Mouse (Mus musculus) heart, embryonic 13.5 days (tissue): ENCODE data around the gene Morc4. TPM values are rescaled to one million over a fixed set of nuclear protein-coding genes. Genes with fewer than 3 reads are reported as not detected.

Experiments used
- ATAC-seq: fragments of 200-750 bp; cut with Nextera tagmentation; 2 replicates; pipeline ENCODE4 v1.8.0; 2017; ENCODE audit warnings: moderate TSS enrichment; ENCODE audit not compliant: insufficient number of reproducible peaks, low FRiP score, low TSS enrichment; ENCODE audit errors: extremely low read depth
- H3K27ac ChIP-seq: fragments of 300-500 bp; sonication (generic); replicated peaks from 2 replicates; pipeline ENCODE4 v1.5.1; 2015; ENCODE audit warnings: moderate library complexity, mild to moderate bottlenecking, inconsistent platforms
- H3K27me3 ChIP-seq: fragments of 300-500 bp; sonication (generic); replicated peaks from 2 replicates; pipeline ENCODE4 v1.6.1; 2015; ENCODE audit warnings: mild to moderate bottlenecking, inconsistent platforms
- H3K36me3 ChIP-seq: fragments of 300-500 bp; sonication (generic); 2 replicates; pipeline ENCODE4 v1.6.1; 2015; ENCODE audit warnings: mild to moderate bottlenecking, inconsistent platforms
- H3K4me1 ChIP-seq: fragments of 300-500 bp; sonication (generic); 2 replicates; pipeline ENCODE4 v1.6.1; 2015; ENCODE audit warnings: inconsistent platforms
- H3K4me2 ChIP-seq: fragments of 300-500 bp; sonication (generic); 2 replicates; pipeline ENCODE4 v1.6.1; 2015; ENCODE audit warnings: inconsistent platforms, mild to moderate bottlenecking, moderate library complexity
- H3K4me3 ChIP-seq: fragments of 300-500 bp; sonication (generic); 2 replicates; pipeline ENCODE4 v1.5.1; 2015; ENCODE audit warnings: moderate library complexity, mild to moderate bottlenecking, inconsistent platforms
- H3K9ac ChIP-seq: fragments of 300-500 bp; sonication (generic); 2 replicates; pipeline ENCODE4 v1.6.1; 2015; ENCODE audit warnings: inconsistent platforms, mild to moderate bottlenecking, moderate library complexity
- H3K9me3 ChIP-seq: fragments of 300-500 bp; sonication (generic); 2 replicates; pipeline ENCODE4 v1.6.1; 2016; ENCODE audit warnings: inconsistent platforms
- WGBS: fragments of 180-500 bp; shearing (Covaris S2); methylation state at CpG from one replicate; pipeline ENCODE4 v1.1.7; 2015; ENCODE audit warnings: mixed read lengths; 5-methylcytosine and 5-hydroxymethylcytosine counted together
- polyA plus RNA-seq: library from polyadenylated mRNA; unstranded; fragments of >200 nt; fragmentation: Nextera tagmentation; extraction: Ambion mirVana; gene quantifications from 2 replicates; pipeline ENCODE4 v1.2.1, GENCODE M21; 2015

Gene Morc4
- polyA plus RNA-seq, 1 experiment from 2014 or later = 13.9 TPM

- peaks cover 9% of the 10 kb centered on the region; the same call in 1 of the 2 replicates for H3K4me1 ChIP-seq
- H3K9me3 ChIP-seq = no peaks in the 10 kb centered on the region
- no peak overlapping the region for H3K4me2 ChIP-seq
- 23% methylated on average over 3 of the region's 3 CpGs for WGBS
- H3K9ac ChIP-seq = no peak overlapping the region
- ATAC-seq = no peak
- H3K27me3 ChIP-seq = no peaks in the 10 kb centered on the region; the same call in 1 of the 2 replicates
- H3K36me3 ChIP-seq = no peaks in the 10 kb centered on the region
- no peak overlapping the region for H3K4me3 ChIP-seq
- no peak overlapping the region for H3K27ac ChIP-seq
Observed at GRCm38 (mm10) chrX:139780988-139781387, 90.5 kb downstream of the Morc4 start.

GRCm38 (mm10) chrX:139779401-139779800 is 92.1 kb downstream of the Morc4 start:
- Histone ChIP-seq H3K4me2 (no peak overlapping the region), H3K9me3 (no peaks in the 10 kb centered on the region), H3K36me3 (no peaks in the 10 kb centered on the region), H3K27me3 (no peaks in the 10 kb centered on the region; the same call in 1 of the 2 replicates), H3K9ac (no peak overlapping the region), H3K27ac (no peak overlapping the region), H3K4me3 (no peak overlapping the region), H3K4me1 (peaks cover 17% of the 10 kb centered on the region; the same call in 1 of the 2 replicates)
- WGBS = 72% methylated on average over 5 of the region's 5 CpGs
- no peak for ATAC-seq

DNA sequence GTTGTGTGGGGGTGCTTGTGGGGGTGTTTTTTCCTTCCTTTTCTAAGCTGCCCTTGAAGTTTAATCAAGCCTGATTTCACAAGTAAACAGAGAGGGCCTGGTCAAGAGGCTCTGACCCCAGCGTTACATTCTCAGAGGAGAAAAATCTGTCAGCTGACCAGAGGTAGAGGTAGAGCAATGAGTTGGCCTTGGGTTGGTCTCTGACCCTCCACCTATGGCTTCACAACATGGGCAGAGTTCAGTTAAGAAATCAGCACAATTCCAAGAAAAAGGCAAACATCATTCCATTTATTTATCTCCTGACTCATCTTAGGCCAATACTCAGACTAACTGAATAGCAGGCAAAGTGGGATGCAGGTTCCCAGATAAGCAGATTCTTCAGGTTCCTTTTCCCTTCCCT is 92.6 kb downstream of the Morc4 start:
- peaks cover 17% of the 10 kb centered on the region; the same call in 1 of the 2 replicates for H3K4me1 ChIP-seq
- H3K9ac ChIP-seq = no peak overlapping the region
- H3K4me3 ChIP-seq = no peak overlapping the region
- H3K27ac ChIP-seq = no peak overlapping the region
- H3K36me3 ChIP-seq = no peaks in the 10 kb centered on the region
- no peaks in the 10 kb centered on the region for H3K9me3 ChIP-seq
- ATAC-seq = no peak
- WGBS = 73% methylated on average over 1 of the region's 1 CpGs
- no peak overlapping the region for H3K4me2 ChIP-seq
- H3K27me3 ChIP-seq = no peaks in the 10 kb centered on the region; the same call in 1 of the 2 replicates

- Histone ChIP-seq H3K4me2 (no peak overlapping the region), H3K9me3 (no peaks in the 10 kb centered on the region), H3K27me3 (no peaks in the 10 kb centered on the region; the same call in 1 of the 2 replicates), H3K4me3 (no peak overlapping the region), H3K36me3 (no peaks in the 10 kb centered on the region), H3K9ac (no peak overlapping the region), H3K27ac (no peak overlapping the region), H3K4me1 (peaks cover 17% of the 10 kb centered on the region; the same call in 1 of the 2 replicates)
- ATAC-seq = no peak
- WGBS = 41% methylated on average over 4 of the region's 4 CpGs
Observed at GRCm38 (mm10) chrX:139777357-139777756, 94.1 kb downstream of the Morc4 start.

- no peaks in the 10 kb centered on the region for H3K36me3 ChIP-seq
- H3K27me3 ChIP-seq = no peaks in the 10 kb centered on the region; the same call in 1 of the 2 replicates
- H3K9ac ChIP-seq = no peak overlapping the region
- WGBS = 59% methylated on average over 7 of the region's 7 CpGs
- H3K9me3 ChIP-seq = no peaks in the 10 kb centered on the region
- no peak overlapping the region for H3K27ac ChIP-seq
- peaks cover 11% of the 10 kb centered on the region; the same call in 1 of the 2 replicates for H3K4me1 ChIP-seq
- H3K4me3 ChIP-seq = no peak overlapping the region
- ATAC-seq = no peak
- peak overlapping the region; percentile 59 for H3K4me2 ChIP-seq
Observed at GRCm38 (mm10) chrX:139775084-139775612, 96.3 kb downstream of the Morc4 start.

- Histone ChIP-seq H3K27me3 (no peaks in the 10 kb centered on the region; the same call in 1 of the 2 replicates), H3K9ac (no peak overlapping the region), H3K9me3 (no peaks in the 10 kb centered on the region), H3K4me2 (peak overlapping the region; percentile 59), H3K27ac (no peak overlapping the region), H3K4me3 (peak overlapping the region; percentile 16; the same call in 1 of the 2 replicates), H3K4me1 (peaks cover 11% of the 10 kb centered on the region; the same call in 1 of the 2 replicates), H3K36me3 (no peaks in the 10 kb centered on the region)
- no peak for ATAC-seq
- 17% methylated on average over 18 of the region's 18 CpGs for WGBS
Observed at GRCm38 (mm10) chrX:139774309-139775083, 97.0 kb downstream of the Morc4 start.

Other genes starting within 250 kb of the Morc4 start
- gene Tbc1d8b, start 186.7 kb downstream of the Morc4 start, polyA plus RNA-seq = 3.0 and 3.1 TPM in 2 replicates
- gene Gm15013, start 157.2 kb downstream of the Morc4 start, polyA plus RNA-seq = 0.32 TPM in 1 of 2 replicates, not detected in the other
- not detected in 2 replicates for gene Ripply1, start 89.3 kb downstream of the Morc4 start, polyA plus RNA-seq
- gene Cldn2, start 70.8 kb downstream of the Morc4 start, polyA plus RNA-seq = 0.25 TPM in 1 of 2 replicates, not detected in the other
- gene Rbm41, start 126.9 kb upstream of the Morc4 start, polyA plus RNA-seq = 3.8 and 3.9 TPM in 2 replicates
- 1.9 and 2.4 TPM in 2 replicates for gene Nup62cl, start 191.0 kb upstream of the Morc4 start, polyA plus RNA-seq
- gene Pih1h3b, start 191.2 kb upstream of the Morc4 start, polyA plus RNA-seq = not detected in 2 replicates